Mouse (Mus musculus) kidney, embryonic 15.5 days (tissue): ENCODE results near the gene 2310033P09Rik. TPM values are rescaled to one million over a fixed set of nuclear protein-coding genes. Genes with fewer than 3 reads are reported as not detected.

Experiments used
- ATAC-seq: fragments of 200-750 bp; cut with Nextera tagmentation; replicated peaks from 2 replicates; pipeline ENCODE4 v1.8.0; 2017; ENCODE audit warnings: moderate TSS enrichment; ENCODE audit not compliant: low FRiP score
- H3K27ac ChIP-seq: fragments of 300-500 bp; sonication (generic); 2 replicates; pipeline ENCODE4 v1.5.1; 2015; ENCODE audit warnings: mild to moderate bottlenecking, inconsistent platforms
- H3K27me3 ChIP-seq: fragments of 300-500 bp; sonication (generic); 2 replicates; pipeline ENCODE4 v1.6.1; 2015; ENCODE audit warnings: inconsistent platforms
- H3K36me3 ChIP-seq: fragments of 300-500 bp; sonication (generic); 2 replicates; pipeline ENCODE4 v1.6.1; 2015; ENCODE audit warnings: inconsistent platforms
- H3K4me1 ChIP-seq: fragments of 300-500 bp; sonication (generic); 2 replicates; pipeline ENCODE4 v1.6.1; 2015; ENCODE audit warnings: inconsistent platforms
- H3K4me2 ChIP-seq: fragments of 300-500 bp; sonication (generic); 2 replicates; pipeline ENCODE4 v1.6.1; 2015; ENCODE audit warnings: moderate library complexity, mild to moderate bottlenecking, inconsistent platforms
- H3K4me3 ChIP-seq: fragments of 300-500 bp; sonication (generic); replicated peaks from 2 replicates; pipeline ENCODE4 v1.5.1; 2015; ENCODE audit warnings: mild to moderate bottlenecking, inconsistent platforms
- H3K9ac ChIP-seq: fragments of 300-500 bp; sonication (generic); 2 replicates; pipeline ENCODE4 v1.6.1; 2015; ENCODE audit warnings: mild to moderate bottlenecking, inconsistent platforms
- H3K9me3 ChIP-seq: fragments of 300-500 bp; sonication (generic); replicated peaks from 2 replicates; pipeline ENCODE4 v1.6.1; 2016; ENCODE audit warnings: inconsistent platforms
- WGBS: fragments of 180-500 bp; shearing (Covaris S2); methylation state at CpG from one replicate; pipeline ENCODE4 v1.1.7; 2015; ENCODE audit warnings: mixed read lengths; 5-methylcytosine and 5-hydroxymethylcytosine counted together
- polyA plus RNA-seq: library from polyadenylated mRNA; unstranded; fragments of >200 nt; fragmentation: Nextera tagmentation; extraction: Ambion mirVana; gene quantifications from 2 replicates; pipeline ENCODE4 v1.2.1, GENCODE M21; 2015

2310033P09Rik gene
- 32.5 and 36.4 TPM in 2 replicates for polyA plus RNA-seq

- WGBS = under 1% methylated on average over 67 of the region's 67 CpGs
- H3K4me3 ChIP-seq = peak within 1 kb of the TSS; percentile 88
- no peaks in the 10 kb centered on the region for H3K9me3 ChIP-seq
- H3K9ac ChIP-seq = peak within 1 kb of the TSS; percentile 91
- peak within 1 kb of the TSS; percentile 98 for H3K27ac ChIP-seq
- H3K36me3 ChIP-seq = peaks cover 75% of the 10 kb centered on the region
- H3K4me1 ChIP-seq = peaks cover 23% of the 10 kb centered on the region
- peak within 1 kb of the TSS; percentile 91 for H3K4me2 ChIP-seq
- no peaks in the 10 kb centered on the region for H3K27me3 ChIP-seq
- peak; percentile 81 for ATAC-seq
These were observed at the start of gene 2310033P09Rik for GRCm38 (mm10) chr11:59208153-59208831. TSS of gene 2310033P09Rik (plus strand) at chr11:59208321.

GRCm38 (mm10) chr11:59159099-59159498 is 49.0 kb upstream of the 2310033P09Rik start:
- Histone ChIP-seq H3K4me3 (no peak overlapping the region), H3K27me3 (no peaks in the 10 kb centered on the region), H3K27ac (no peak overlapping the region), H3K9me3 (no peaks in the 10 kb centered on the region), H3K36me3 (peaks cover 28% of the 10 kb centered on the region), H3K9ac (no peak overlapping the region), H3K4me2 (no peak overlapping the region), H3K4me1 (peaks cover 13% of the 10 kb centered on the region)
- ATAC-seq = no peak
- WGBS = 92% methylated on average over 13 of the region's 13 CpGs

GRCm38 (mm10) chr11:59159558-59159957 is 48.6 kb upstream of the 2310033P09Rik start:
- no peak overlapping the region for H3K27ac ChIP-seq
- no peak overlapping the region for H3K4me3 ChIP-seq
- ATAC-seq = no peak
- H3K36me3 ChIP-seq = peaks cover 28% of the 10 kb centered on the region
- WGBS = 88% methylated on average over 4 of the region's 4 CpGs
- no peaks in the 10 kb centered on the region for H3K27me3 ChIP-seq
- H3K4me2 ChIP-seq = no peak overlapping the region
- H3K4me1 ChIP-seq = peaks cover 17% of the 10 kb centered on the region
- H3K9me3 ChIP-seq = no peaks in the 10 kb centered on the region
- no peak overlapping the region for H3K9ac ChIP-seq

- WGBS = 75% methylated on average over 5 of the region's 5 CpGs
- Histone ChIP-seq H3K27me3 (no peaks in the 10 kb centered on the region), H3K9me3 (no peaks in the 10 kb centered on the region), H3K4me1 (peaks cover 21% of the 10 kb centered on the region), H3K4me2 (no peak overlapping the region), H3K36me3 (peaks cover 19% of the 10 kb centered on the region), H3K4me3 (no peak overlapping the region), H3K27ac (no peak overlapping the region), H3K9ac (no peak overlapping the region)
- ATAC-seq = no peak
These were observed 46.7 kb upstream of the 2310033P09Rik start for GRCm38 (mm10) chr11:59161398-59161797.

- Histone ChIP-seq H3K9me3 (no peaks in the 10 kb centered on the region), H3K4me1 (peaks cover 21% of the 10 kb centered on the region), H3K9ac (peak overlapping the region; percentile 40), H3K27me3 (no peaks in the 10 kb centered on the region), H3K36me3 (peaks cover 11% of the 10 kb centered on the region), H3K4me3 (peak overlapping the region; percentile 71), H3K27ac (peak overlapping the region; percentile 99), H3K4me2 (peak overlapping the region; percentile 66)
- ATAC-seq = peak; percentile 1; the same call in 1 of the 2 replicates
- 52% methylated on average over 9 of the region's 9 CpGs for WGBS
These were observed 45.5 kb upstream of the 2310033P09Rik start for GRCm38 (mm10) chr11:59162443-59163254.

GRCm38 (mm10) chr11:59163255-59164236 is 44.6 kb upstream of the 2310033P09Rik start, which contains the start of gene Iba57:
TSS of gene Iba57 (minus strand) at chr11:59163739.
- H3K36me3 ChIP-seq = 0 out of 2 replicates have a peak, but pooled peaks cover 2% of the 10 kb centered on the region
- peak; percentile 98 for ATAC-seq
- no peaks in the 10 kb centered on the region for H3K27me3 ChIP-seq
- H3K27ac ChIP-seq = peak within 1 kb of the TSS; percentile 99
- peak within 1 kb of the TSS; percentile 66 for H3K4me2 ChIP-seq
- peak within 1 kb of the TSS; percentile 86 for H3K9ac ChIP-seq
- WGBS = 2% methylated on average over 68 of the region's 68 CpGs
- H3K9me3 ChIP-seq = no peaks in the 10 kb centered on the region
- peaks cover 21% of the 10 kb centered on the region for H3K4me1 ChIP-seq
- peak within 1 kb of the TSS; percentile 71 for H3K4me3 ChIP-seq

GRCm38 (mm10) chr11:59164384-59164783 is 43.7 kb upstream of the 2310033P09Rik start:
- Histone ChIP-seq H3K4me1 (peaks cover 21% of the 10 kb centered on the region), H3K4me3 (peak overlapping the region; percentile 71), H3K9ac (no peak overlapping the region), H3K36me3 (no peaks in the 10 kb centered on the region), H3K4me2 (peak overlapping the region; percentile 66), H3K27me3 (no peaks in the 10 kb centered on the region), H3K9me3 (no peaks in the 10 kb centered on the region), H3K27ac (peak overlapping the region; percentile 99)
- ATAC-seq = no peak
- WGBS = 86% methylated on average over 9 of the region's 9 CpGs

- 50% methylated on average over 2 of the region's 2 CpGs for WGBS
- Histone ChIP-seq H3K27me3 (no peaks in the 10 kb centered on the region), H3K36me3 (no peaks in the 10 kb centered on the region), H3K4me2 (no peak overlapping the region), H3K27ac (peak overlapping the region; percentile 54), H3K4me3 (no peak overlapping the region), H3K4me1 (peaks cover 21% of the 10 kb centered on the region), H3K9me3 (no peaks in the 10 kb centered on the region), H3K9ac (no peak overlapping the region)
- ATAC-seq = no peak
These were observed 42.4 kb upstream of the 2310033P09Rik start for GRCm38 (mm10) chr11:59165616-59166241.

GRCm38 (mm10) chr11:59169807-59170206 is 38.3 kb upstream of the 2310033P09Rik start:
- Histone ChIP-seq H3K9me3 (no peaks in the 10 kb centered on the region), H3K27ac (no peak overlapping the region), H3K9ac (no peak overlapping the region), H3K4me3 (no peak overlapping the region), H3K4me1 (peaks cover under 1% of the 10 kb centered on the region; the same call in 1 of the 2 replicates), H3K27me3 (peaks cover 16% of the 10 kb centered on the region), H3K4me2 (no peak overlapping the region), H3K36me3 (no peaks in the 10 kb centered on the region)
- ATAC-seq = no peak
- 42% methylated on average over 3 of the region's 3 CpGs for WGBS

GRCm38 (mm10) chr11:59170549-59170948 is 37.6 kb upstream of the 2310033P09Rik start:
- no peak overlapping the region for H3K27ac ChIP-seq
- no peaks in the 10 kb centered on the region for H3K9me3 ChIP-seq
- ATAC-seq = no peak
- 83% methylated on average over 4 of the region's 4 CpGs for WGBS
- peaks cover 24% of the 10 kb centered on the region for H3K27me3 ChIP-seq
- H3K36me3 ChIP-seq = no peaks in the 10 kb centered on the region
- no peak overlapping the region for H3K4me3 ChIP-seq
- no peak overlapping the region for H3K4me2 ChIP-seq
- H3K9ac ChIP-seq = no peak overlapping the region
- H3K4me1 ChIP-seq = no peaks in the 10 kb centered on the region
